Mouse (Mus musculus): ENCODE measurements around the gene Zfp423. TPM values are rescaled to one million over a fixed set of nuclear protein-coding genes. Genes with fewer than 3 reads are reported as not detected.

Gene Zfp423
- polyA plus RNA-seq, 1 experiment from 2014 or later: 41.7 TPM

DNA sequence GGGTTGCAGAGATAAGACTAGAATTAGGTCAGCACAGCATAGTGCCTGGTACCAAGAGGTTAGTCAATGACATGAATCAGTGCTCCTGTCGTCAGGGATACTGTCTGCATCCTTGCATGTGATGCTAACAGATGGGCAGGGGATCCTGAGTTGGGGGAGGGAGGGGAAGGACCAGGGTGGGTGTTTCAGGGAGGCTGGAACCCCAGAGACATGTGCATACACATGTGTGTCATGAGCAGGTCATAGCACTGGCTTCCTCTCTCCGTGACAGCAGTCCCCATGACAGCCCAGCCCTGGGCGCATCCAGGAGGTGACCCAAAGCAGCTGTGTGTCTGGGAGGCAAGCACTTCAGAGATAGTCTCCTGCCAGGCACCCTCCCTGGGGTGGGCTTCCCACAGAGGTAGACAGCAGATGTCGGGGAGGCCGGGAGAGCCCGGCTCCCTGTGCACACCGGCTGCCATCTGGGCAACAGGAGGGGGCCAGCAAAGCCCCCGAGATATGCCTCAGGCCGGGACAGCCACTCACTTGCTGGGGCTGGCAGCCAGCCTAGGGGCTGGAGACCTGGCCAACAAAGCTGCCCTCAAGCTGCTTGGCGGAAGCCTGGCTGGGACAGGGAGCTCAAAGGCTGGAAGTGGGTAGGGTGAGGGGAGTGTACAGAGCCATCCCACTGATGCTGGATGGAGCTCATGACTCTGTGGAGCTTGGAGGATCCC lies 272.3 kb downstream of the Zfp423 start:
- Histone ChIP-seq H3K9ac (replicated peaks) (peak overlapping the region; percentile 28; the same call in 1 of the 2 replicates), H3K9me3 (no peaks in the 10 kb centered on the region), H3K27ac (peak overlapping the region; percentile 96), H3K4me1 (replicated peaks) (peaks cover 88% of the 10 kb centered on the region), H3K4me3 (replicated peaks) (no peak overlapping the region), H3K36me3 (peaks cover 14% of the 10 kb centered on the region), H3K4me2 (replicated peaks) (no peak overlapping the region), H3K27me3 (no peaks in the 10 kb centered on the region)
- WGBS: 42% methylated on average over 10 of the region's 10 CpGs
- ATAC-seq: peak; percentile 18

DNA sequence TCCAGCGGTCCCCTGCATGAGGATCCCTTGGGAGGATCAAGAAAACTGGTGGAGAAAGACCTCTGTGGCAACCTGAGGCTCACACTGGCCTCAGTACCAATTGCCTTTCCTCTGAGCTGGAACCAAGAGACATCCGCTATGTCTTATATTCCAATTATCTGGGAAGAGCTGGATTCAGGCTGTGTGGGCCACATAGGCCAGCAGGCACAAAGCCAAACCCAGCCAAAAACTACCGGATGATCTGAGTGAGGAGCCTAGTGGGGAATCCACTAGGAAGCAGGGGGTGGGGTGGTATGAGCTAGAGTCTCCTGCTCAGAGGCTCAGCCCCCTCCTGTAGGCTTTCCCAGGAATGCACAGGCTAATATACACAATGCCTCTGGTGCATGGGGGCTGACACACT lies 273.4 kb downstream of the Zfp423 start:
- Histone ChIP-seq H3K27ac (peak overlapping the region; percentile 96), H3K9me3 (no peaks in the 10 kb centered on the region), H3K36me3 (peaks cover 20% of the 10 kb centered on the region), H3K4me1 (replicated peaks) (peaks cover 77% of the 10 kb centered on the region), H3K27me3 (no peaks in the 10 kb centered on the region), H3K9ac (replicated peaks) (0 out of 2 replicates have a peak overlapping the region, but pooled peaks have one; percentile 29), H3K4me3 (replicated peaks) (no peak overlapping the region), H3K4me2 (replicated peaks) (no peak overlapping the region)
- WGBS: 51% methylated on average over 3 of the region's 3 CpGs
- ATAC-seq: no peak

DNA sequence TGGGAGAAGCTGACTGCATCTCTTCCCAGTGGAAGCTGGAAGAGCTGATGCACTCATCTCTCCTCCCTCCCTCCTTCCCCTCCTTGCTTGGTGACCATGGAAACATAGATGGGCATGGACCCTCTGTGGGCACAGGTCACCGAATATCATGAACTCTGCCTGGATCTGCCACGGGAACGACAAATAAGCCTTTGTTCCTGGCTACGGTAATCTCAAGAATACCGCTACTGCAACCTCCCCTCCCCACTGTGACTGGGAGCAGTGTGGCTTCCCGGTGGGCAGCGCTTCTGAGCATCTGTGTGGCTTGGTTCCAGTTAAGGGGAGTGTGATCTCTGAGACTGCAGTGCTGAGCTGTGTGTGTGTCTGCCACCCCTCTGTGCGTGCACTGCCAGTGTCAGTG lies 274.0 kb downstream of the Zfp423 start:
- peak overlapping the region; percentile 96 for H3K27ac ChIP-seq

DNA sequence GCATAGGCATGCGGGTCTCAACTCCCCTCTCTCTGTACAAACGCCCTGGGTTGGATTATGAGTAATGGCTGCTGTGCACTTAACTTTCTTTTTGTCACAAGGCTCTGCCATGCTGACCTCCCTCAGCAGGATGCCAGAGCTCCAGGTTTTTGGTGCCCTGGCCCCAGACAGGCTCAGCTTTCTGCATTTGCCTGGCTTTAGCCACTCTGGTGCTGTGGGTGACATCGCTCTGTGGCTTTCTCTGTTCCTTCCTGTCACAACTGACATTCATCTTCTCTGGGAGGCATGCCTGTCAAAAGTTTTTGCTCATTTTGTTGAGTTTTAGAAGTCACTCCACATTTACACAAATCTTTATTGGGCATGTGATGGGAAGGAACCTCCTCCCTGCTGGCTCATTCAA lies 277.3 kb downstream of the Zfp423 start:
- H3K36me3 ChIP-seq: peaks cover 29% of the 10 kb centered on the region
- no peak for ATAC-seq
- WGBS: 79% methylated on average over 3 of the region's 3 CpGs

More for the DNA sequence above, 274.0 kb downstream of the Zfp423 start:
- H3K27me3 ChIP-seq: no peaks in the 10 kb centered on the region
- H3K4me1 ChIP-seq (replicated peaks): peaks cover 71% of the 10 kb centered on the region
- peaks cover 24% of the 10 kb centered on the region for H3K36me3 ChIP-seq
- 0 out of 2 replicates have a peak, but pooled peaks have one; percentile 6 for ATAC-seq
- H3K4me2 ChIP-seq (replicated peaks): no peak overlapping the region
- WGBS: 18% methylated on average over 8 of the region's 8 CpGs
- H3K4me3 ChIP-seq (replicated peaks): no peak overlapping the region
- peak overlapping the region; percentile 29; the same call in 1 of the 2 replicates for H3K9ac ChIP-seq (replicated peaks)
- H3K9me3 ChIP-seq: no peaks in the 10 kb centered on the region

DNA sequence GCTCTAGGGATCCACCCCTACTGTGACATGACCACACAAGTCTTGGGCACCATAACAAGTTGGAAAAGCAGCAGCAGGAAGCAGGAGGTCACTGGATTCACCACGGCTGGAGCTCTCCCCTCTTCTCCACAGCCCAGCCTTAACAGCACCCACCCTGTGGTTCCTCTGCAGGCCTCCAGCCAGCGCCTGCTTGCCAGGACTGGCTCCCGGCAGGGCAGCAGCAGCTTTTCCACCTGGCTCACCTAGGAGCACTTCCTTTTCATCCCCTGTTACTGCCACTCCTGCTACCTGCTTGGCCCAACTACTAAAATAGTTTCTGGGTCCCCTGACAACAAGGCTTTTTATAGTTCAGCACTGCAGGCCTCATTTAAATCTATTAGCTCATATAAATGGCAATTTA lies 279.4 kb downstream of the Zfp423 start:
- no peak for ATAC-seq
- peak overlapping the region; percentile 35; the same call in 1 of the 2 replicates for H3K27ac ChIP-seq
- peaks cover 21% of the 10 kb centered on the region for H3K36me3 ChIP-seq
- H3K4me2 ChIP-seq (replicated peaks): no peak overlapping the region
- WGBS: 81% methylated on average over 3 of the region's 3 CpGs
- no peak overlapping the region for H3K9ac ChIP-seq (replicated peaks)
- no peaks in the 10 kb centered on the region for H3K9me3 ChIP-seq
- H3K4me3 ChIP-seq (replicated peaks): no peak overlapping the region
- no peaks in the 10 kb centered on the region for H3K27me3 ChIP-seq
- peaks cover 37% of the 10 kb centered on the region for H3K4me1 ChIP-seq (replicated peaks)

More for the DNA sequence above, 277.3 kb downstream of the Zfp423 start:
- Histone ChIP-seq H3K9ac (replicated peaks) (no peak overlapping the region), H3K4me2 (replicated peaks) (no peak overlapping the region), H3K9me3 (no peaks in the 10 kb centered on the region), H3K27me3 (no peaks in the 10 kb centered on the region), H3K27ac (no peak overlapping the region), H3K4me3 (replicated peaks) (no peak overlapping the region), H3K4me1 (replicated peaks) (peaks cover 47% of the 10 kb centered on the region)

DNA sequence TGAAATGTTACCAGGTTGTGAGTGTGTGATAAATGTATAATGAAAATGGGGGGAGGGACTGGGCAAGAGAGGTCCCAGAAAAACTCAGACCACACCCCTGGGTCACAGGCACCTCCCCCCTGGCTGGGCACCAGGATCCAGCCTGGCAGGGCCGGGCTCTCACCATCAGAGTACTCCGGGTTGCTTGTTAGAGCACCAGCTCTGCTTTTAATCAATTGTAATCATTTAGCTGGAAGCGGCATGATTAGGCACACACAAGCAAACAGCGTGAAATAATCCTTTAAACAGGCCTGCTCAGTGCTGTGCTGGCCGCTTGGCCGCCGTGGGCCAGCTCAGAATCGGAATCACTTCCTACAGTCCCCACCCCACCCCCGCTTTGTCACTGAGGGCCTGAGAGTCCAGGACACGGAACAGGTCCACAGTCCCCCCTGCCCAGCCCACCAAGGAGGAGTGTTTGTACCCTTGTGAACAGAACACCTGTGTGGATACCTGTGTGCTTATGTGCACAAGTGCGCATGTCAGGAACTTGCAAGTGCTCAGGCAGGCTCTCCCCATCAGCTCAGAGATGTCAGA lies 279.9 kb downstream of the Zfp423 start:
- Histone ChIP-seq H3K9me3 (no peaks in the 10 kb centered on the region), H3K4me2 (replicated peaks) (no peak overlapping the region), H3K36me3 (peaks cover 19% of the 10 kb centered on the region), H3K4me3 (replicated peaks) (no peak overlapping the region), H3K27ac (peak overlapping the region; percentile 35; the same call in 1 of the 2 replicates), H3K9ac (replicated peaks) (no peak overlapping the region), H3K27me3 (no peaks in the 10 kb centered on the region), H3K4me1 (replicated peaks) (peaks cover 37% of the 10 kb centered on the region)
- WGBS: 73% methylated on average over 11 of the region's 11 CpGs
- ATAC-seq: peak; percentile 38; the same call in 1 of the 2 replicates

DNA sequence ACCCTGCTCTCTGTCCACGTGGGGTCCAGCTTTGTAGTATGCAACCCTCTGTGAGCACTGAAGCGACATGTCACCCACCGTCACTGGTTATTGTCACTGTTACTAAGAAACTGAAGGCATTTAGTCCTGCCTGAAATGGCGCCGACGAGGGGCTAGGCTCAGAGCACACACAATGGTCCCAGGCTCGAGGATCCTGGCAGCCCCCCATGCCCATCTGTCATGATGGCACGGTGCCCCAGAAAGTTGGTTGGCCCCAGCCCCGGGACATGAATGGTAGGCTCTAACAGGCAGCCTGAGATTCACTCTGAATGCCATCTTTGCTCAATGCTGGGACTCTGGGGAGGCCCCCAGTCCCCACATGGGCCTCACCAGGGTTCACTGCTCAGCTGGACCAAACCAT lies 284.0 kb downstream of the Zfp423 start:
- ATAC-seq: peak; percentile 69
- H3K27me3 ChIP-seq: no peaks in the 10 kb centered on the region
- H3K36me3 ChIP-seq: peaks cover 9% of the 10 kb centered on the region
- no peak overlapping the region for H3K9ac ChIP-seq (replicated peaks)
- WGBS: 60% methylated on average over 9 of the region's 9 CpGs
- H3K4me2 ChIP-seq (replicated peaks): no peak overlapping the region
- peak overlapping the region; percentile 56 for H3K27ac ChIP-seq
- H3K9me3 ChIP-seq: no peaks in the 10 kb centered on the region
- H3K4me1 ChIP-seq (replicated peaks): peaks cover 43% of the 10 kb centered on the region
- H3K4me3 ChIP-seq (replicated peaks): no peak overlapping the region

DNA sequence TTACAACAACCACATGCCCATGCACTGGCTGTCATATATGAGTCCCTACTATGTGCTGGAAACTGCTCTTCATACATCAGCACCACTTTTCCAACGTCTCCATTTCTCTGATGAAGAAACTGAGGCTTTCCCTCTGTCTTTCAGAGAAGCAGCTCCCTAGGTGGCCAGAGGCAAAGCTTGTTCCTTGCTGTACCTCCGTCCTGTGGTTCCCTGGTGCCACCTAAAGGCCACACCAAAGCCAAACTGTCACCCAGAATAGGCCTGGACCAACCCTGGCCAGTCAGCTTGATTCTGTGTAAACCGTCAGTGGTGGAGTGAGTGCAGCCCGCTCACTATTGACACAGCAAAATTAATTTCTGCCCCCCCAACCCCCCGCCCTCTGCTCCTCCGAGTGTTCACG lies 285.2 kb downstream of the Zfp423 start:
- no peak for ATAC-seq
- Histone ChIP-seq H3K9me3 (no peaks in the 10 kb centered on the region), H3K4me3 (replicated peaks) (no peak overlapping the region), H3K36me3 (peaks cover 11% of the 10 kb centered on the region), H3K27ac (no peak overlapping the region), H3K4me2 (replicated peaks) (no peak overlapping the region), H3K9ac (replicated peaks) (no peak overlapping the region), H3K4me1 (replicated peaks) (peaks cover 36% of the 10 kb centered on the region), H3K27me3 (no peaks in the 10 kb centered on the region)
- WGBS: 74% methylated on average over 7 of the region's 7 CpGs

DNA sequence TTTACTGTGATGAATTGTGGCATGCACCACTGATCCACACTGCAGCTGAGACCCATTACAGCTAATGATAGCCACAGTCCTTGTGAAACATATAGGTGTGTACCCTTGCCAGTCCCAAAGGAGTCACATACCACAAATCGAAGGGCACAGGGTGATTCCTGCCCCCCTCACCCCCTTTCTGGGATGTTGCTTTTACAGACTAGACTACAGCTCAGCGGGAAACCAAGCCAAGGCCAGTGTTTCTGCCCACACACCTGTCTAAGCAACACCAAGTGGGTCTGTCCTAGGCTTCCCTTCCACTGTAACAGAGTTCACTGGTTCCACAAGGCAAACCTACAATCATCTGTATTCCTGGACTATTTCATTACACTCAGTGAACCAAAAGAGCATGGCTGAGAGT lies 287.2 kb downstream of the Zfp423 start:
- H3K9ac ChIP-seq (replicated peaks): no peak overlapping the region
- WGBS: 85% methylated on average over 2 of the region's 2 CpGs
- no peaks in the 10 kb centered on the region for H3K9me3 ChIP-seq
- no peak for ATAC-seq
- H3K27me3 ChIP-seq: no peaks in the 10 kb centered on the region
- 0 out of 2 replicates have a peak, but pooled peaks cover 3% of the 10 kb centered on the region for H3K36me3 ChIP-seq
- H3K4me2 ChIP-seq (replicated peaks): no peak overlapping the region
- H3K27ac ChIP-seq: peak overlapping the region; percentile 51
- H3K4me3 ChIP-seq (replicated peaks): no peak overlapping the region
- peaks cover 54% of the 10 kb centered on the region for H3K4me1 ChIP-seq (replicated peaks)

DNA sequence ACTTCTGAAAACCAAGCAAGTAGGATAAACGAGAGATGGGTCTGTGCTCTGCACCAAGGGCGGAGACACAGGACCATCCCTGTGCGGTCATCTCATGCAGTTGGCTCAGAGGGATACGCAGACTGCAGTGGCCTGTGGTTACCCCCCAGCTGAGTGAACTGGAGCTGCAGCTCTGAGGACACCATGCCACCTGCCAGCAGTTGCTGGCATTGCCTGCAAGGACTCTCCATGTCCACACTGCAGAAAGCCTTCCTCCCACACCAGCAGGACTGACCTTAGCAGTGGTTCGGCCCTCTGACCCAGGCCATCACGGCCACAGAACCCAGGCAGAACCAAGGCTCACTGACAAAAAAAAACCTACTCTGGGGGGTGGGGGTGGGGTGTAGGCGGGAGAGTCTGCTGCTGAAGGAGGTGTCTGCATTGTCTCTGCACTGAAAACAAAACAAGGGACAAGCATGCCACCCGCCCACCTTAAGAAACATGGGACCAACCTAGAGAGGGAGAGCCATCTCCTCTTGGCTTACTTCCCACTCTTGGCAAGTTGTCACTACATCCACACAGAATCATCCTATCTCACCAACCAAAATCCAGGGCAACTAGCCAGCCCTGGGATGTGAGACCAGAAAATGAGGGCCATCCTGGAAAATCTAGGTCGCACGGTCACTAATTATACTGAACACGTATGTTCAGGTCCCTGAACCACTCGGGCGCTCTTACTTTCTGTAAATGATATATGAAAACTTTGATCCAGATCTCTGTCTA lies 288.0 kb downstream of the Zfp423 start:
- no peaks in the 10 kb centered on the region for H3K9me3 ChIP-seq
- peak overlapping the region; percentile 7; the same call in 1 of the 2 replicates for H3K27ac ChIP-seq
- H3K27me3 ChIP-seq: no peaks in the 10 kb centered on the region
- H3K36me3 ChIP-seq: 0 out of 2 replicates have a peak, but pooled peaks cover 3% of the 10 kb centered on the region
- 83% methylated on average over 13 of the region's 13 CpGs for whole genome bisulfite sequencing
- H3K4me3 ChIP-seq (replicated peaks): no peak overlapping the region
- no peak overlapping the region for H3K9ac ChIP-seq (replicated peaks)
- peaks cover 55% of the 10 kb centered on the region for H3K4me1 ChIP-seq (replicated peaks)
- no peak overlapping the region for H3K4me2 ChIP-seq (replicated peaks)
- ATAC-seq: no peak

DNA sequence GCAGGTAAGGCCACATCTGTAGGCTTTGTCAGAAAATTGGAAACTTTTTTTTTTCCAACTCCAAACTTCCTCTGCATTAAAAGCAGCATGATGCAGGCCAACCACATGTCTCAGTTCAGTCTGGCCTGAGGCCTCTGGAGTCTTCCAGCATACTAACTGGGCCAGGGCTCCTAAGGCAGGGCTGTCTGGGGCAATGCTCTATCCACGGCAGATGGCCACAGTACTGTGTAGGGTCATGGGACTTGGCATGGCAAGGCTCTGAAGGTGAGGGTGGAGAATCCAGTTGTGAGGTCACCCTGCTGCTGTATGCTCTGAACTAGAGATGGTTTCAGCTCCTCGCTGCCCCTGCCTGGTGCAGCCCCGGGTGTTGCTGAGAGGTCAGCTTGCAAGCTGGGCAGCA lies 289.2 kb downstream of the Zfp423 start:
- Histone ChIP-seq H3K27me3 (no peaks in the 10 kb centered on the region), H3K36me3 (0 out of 2 replicates have a peak, but pooled peaks cover 3% of the 10 kb centered on the region), H3K9ac (replicated peaks) (no peak overlapping the region), H3K27ac (no peak overlapping the region), H3K4me3 (replicated peaks) (no peak overlapping the region), H3K4me1 (replicated peaks) (peaks cover 46% of the 10 kb centered on the region), H3K4me2 (replicated peaks) (no peak overlapping the region), H3K9me3 (no peaks in the 10 kb centered on the region)
- no peak for ATAC-seq
- 90% methylated on average over 3 of the region's 3 CpGs for WGBS

DNA sequence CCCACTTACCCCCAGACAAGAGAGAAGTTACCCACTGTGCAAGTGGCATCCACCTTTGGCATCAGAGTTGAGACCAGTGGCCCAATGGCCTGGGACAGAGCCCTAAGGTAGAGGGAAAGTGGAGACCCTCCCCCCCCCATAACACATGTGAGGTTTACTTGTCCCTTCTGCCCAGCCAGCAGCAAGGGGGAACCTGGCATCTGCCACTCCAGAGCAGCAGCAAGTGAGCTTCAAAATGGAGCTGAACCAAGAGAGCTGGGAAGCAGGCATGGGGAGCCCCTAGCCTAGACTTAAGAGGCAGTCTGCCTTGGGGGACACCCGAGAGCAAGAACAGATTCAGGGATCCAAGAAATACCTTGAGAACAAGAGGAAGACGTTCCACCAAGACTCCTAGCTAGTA lies 290.7 kb downstream of the Zfp423 start:
- Histone ChIP-seq H3K4me1 (replicated peaks) (peaks cover 43% of the 10 kb centered on the region), H3K9ac (replicated peaks) (no peak overlapping the region), H3K4me2 (replicated peaks) (no peak overlapping the region), H3K27ac (peak overlapping the region; percentile 63), H3K9me3 (no peaks in the 10 kb centered on the region), H3K27me3 (0 out of 2 replicates have a peak, but pooled peaks cover 5% of the 10 kb centered on the region), H3K4me3 (replicated peaks) (no peak overlapping the region), H3K36me3 (0 out of 2 replicates have a peak, but pooled peaks cover 3% of the 10 kb centered on the region)
- ATAC-seq: no peak
- 91% methylated on average over 2 of the region's 2 CpGs for WGBS
